Mouse (Mus musculus): ENCODE data around the gene Mup4. TPM values are rescaled to one million over a fixed set of nuclear protein-coding genes. Genes with fewer than 3 reads are reported as not detected.
"Not testable (repeated sequence)": the region's sequence is repeated elsewhere in the genome, so short reads cannot be mapped to it uniquely, and the experiment has no call there.

Mup4 gene
- total RNA-seq (2021) = not detected
- long read RNA-seq, experiment 1 = 0 reads
- long read RNA-seq, experiment 2 = 0 reads

GRCm38 (mm10) chr4:59960610-59961009 is at the start of gene Mup4:
TSS of gene Mup4 (minus strand) at chr4:59960710.
- no peak for DNase-seq (ENCODE audit: low spot score)

DNA sequence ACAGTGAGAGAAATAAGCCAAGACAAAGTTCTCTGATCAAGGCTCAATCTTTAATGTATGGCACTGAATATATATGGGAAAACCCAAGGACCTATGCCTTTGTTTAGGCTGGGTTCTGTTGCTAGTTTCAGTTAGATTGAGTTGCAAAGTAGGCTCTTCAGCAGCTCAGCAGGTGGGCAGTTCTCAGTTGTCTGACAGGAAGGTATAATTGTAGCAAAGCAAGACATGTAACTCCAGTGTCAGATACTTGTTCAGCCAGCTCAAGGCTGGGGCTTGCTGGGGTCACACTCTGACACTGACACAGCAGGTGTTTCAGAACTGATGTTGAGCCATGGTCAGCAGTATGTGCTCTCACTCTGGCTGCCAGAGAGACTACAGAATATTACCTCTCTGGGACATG is 37.4 kb upstream of the Mup4 start:
- not testable (repeated sequence) for DNase-seq (ENCODE audit: low spot score)

GRCm38 (mm10) chr4:59963405-59964344 is 3.2 kb upstream of the Mup4 start, which contains the start of gene Mup6:
TSS of gene Mup6 (plus strand) at chr4:59964294.
- DNase-seq (ENCODE audit: low spot score) = no peak

DNA sequence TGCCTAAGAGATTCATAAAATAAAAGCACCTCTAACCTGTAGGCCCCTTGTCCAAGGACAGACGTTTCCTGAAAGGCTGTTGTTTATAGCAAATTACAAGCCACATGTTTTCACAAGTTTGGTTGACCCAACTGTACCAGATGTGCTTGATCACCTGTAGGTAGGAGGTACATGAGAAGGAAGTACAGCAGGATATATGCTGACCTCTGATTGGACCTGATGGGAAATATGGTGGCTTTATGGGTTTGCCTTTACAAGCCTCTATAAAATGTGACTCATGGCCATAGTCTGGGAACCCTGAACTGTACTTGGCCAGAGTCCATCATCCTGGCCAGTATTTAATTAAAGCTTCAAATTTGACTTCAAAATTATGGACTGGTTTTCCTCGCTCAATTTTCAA is 23.0 kb downstream of the Mup4 start:
- DNase-seq (ENCODE audit: low spot score) = no peak

DNA sequence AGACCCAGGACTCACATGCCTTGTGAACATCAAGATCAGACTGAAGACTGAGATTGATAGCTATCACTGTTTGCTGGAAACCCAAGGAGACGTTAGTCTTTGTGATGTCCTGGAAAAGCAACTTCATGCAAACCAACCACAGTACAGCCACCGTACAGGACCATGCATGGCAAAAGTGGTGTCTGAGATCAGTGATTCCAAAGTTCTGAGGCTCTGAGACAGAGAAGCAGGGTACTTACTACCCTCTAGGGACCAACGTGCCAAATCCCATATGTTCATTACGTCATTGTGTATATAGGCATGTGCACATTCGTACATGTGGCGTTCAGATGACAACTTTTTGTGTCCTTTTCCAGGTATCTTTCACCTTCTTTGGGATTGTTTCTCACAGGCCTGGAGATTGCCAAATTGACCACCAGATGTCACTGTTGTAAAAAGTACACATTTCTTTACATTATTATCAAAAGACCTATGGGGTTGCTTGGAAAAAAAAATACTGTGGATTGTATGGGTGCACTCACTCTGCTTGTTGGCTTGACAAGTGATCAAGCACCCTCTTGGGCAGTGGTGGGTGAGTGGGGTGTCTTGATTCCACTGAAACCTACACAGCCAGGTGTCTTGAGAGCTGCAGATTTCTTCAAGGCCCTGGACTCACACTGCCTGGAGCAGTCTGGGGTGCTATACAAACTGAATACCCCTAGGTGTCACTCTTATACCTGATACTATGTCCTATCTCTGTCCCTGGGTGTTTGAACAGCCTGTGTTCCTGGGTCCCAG is 27.8 kb downstream of the Mup4 start:
- DNase-seq (ENCODE audit: low spot score) = no peak

DNA sequence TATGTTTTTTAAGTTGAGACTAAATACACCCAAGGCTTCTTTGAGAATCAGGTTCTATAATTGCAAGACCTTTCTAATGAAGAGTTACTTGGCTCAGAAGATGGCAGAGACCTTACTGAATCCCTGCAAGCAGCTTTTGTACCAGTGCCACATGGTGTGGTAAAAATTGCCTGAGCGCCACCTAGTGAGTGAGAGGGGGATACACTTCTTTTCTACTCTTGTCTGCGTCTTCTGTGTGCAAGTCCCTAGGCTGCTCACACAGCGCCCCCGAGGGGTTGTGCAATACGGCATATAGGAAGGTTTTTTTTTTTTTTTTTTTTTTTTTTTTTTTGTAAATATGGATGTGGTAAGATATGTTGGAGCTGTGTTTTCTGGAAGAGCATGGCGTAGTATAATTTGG is 32.2 kb downstream of the Mup4 start:
- DNase-seq (ENCODE audit: low spot score) = peak; percentile 56

GRCm38 (mm10) chr4:59927666-59928065 is 32.8 kb downstream of the Mup4 start:
- DNase-seq (ENCODE audit: low spot score) = no peak

DNA sequence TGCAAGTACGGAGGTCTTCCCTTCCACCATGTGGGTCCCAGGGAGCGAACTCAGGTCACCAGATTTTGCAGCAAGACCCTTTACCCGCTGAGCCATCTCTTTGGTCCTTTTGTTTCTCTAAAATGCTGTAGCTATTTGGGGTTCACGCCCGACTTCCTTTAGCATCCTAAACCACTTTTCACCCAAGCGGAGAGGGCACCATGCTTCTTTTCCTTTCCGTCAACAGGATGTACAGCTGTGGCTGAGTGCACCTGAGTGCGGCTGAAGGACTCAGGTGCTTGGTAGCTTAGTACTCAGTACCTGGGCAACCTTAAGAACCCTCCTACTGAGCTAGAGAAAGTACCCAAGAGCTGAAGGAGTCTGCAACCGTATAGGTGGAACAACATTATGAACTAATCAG is 35.4 kb downstream of the Mup4 start:
- no peak for DNase-seq (ENCODE audit: low spot score)

DNA sequence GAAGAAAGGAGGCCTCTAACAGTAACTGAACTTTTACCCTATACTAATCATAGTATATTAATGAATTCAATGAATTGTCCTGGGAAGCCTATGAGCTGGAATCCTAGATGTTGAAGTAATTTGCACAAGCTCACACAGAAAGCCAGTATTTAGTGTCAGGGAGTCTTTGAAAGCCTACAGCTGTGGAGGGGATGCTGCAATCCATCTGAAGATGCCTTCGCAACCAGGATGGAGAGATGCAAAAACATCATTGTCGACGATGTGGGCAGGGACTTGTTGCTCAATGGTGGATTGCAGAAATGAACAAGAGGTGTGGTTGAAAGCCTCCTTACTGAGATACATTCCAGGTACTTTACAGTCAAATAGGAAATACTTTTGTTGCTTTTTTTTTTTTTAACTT is 42.5 kb downstream of the Mup4 start:
- no peak for DNase-seq (ENCODE audit: low spot score)

DNA sequence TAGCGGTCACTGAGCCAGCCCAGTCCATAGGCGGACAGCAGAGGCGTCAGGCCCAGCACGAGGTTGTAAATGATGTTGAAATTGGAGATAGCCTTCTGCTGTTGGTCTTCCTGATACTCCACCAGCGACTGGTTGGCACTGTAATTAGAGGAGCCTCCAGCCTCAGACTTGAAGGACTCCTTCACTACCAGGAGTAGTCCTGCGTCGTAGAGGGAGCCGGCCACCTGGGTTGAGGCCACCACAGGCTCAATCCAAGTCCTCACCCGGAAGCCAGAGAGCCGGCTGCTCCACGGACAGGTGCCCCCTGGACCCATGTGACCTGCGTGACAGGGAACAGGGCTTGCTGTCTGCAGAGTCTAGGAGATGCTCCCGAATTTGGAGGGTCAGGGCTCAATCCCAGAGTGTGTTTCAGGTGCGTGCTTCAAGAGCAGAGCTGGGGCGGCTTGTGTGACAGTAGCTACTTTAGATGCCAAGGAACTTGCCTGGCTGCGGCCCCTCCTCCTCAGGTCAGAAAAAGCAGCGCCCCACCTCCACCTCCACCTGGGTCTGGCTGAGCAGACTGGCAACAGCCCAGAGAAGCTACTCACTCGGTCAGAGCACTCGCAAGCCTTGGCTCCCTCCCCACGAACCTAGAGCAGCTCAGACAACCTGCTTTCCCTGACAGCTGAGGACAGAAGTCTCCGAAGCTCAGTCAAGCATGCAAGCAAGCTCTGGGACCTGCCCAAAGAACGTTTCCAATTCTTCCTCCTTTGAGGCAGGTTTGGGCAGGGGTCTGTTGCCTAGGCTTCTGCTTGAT is 45.7 kb downstream of the Mup4 start, which contains the start of gene Slc46a2:
Gene Slc46a2 (minus strand): TSS at position 449 of the 796 bp plus-strand sequence.
- no peak for DNase-seq (ENCODE audit: low spot score)

DNA sequence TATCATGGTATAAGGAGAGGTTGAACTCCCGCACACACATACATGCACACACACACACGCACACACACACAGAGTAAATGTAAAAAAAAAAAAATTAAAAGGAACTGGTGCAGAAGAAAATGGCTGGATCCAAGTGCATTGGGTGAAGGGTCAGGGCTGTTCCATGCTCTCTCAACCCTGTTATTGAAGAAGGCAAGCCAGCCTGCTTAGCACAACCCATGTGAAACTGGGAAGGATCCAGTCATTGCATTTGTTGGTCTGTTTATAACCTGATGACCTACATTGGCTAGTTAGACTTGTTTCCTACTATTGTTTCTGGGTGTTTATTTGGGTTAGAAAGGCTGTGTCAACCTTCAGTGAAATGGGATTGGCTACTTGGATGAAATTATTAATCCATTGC is 51.7 kb downstream of the Mup4 start:
- no peak for DNase-seq (ENCODE audit: low spot score)

DNA sequence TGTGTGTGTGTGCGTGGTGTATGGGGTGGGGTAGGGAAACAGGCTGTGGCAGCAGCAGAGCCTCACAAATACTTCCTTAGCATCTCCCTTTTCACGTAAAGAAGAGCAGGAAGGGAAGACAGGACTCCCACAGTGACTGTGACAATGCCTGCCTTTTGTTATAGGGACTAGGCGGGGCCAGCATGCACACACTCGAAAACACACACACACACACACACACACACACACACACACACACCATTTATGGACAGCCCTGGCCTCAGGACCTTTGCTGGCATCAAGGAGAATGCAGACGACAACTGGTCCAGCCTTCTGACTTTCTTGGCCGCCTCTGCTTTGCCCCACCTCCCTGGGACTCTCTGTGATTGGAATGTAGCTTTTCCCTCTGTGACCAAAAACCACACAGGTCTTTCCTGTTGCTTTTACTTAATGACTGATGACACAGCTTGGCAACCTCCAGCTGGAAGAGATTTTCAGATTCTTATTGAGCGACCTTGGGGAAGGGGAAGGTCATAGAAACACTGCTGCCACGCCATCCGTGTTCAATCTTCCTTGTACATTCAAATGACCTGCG is 52.8 kb downstream of the Mup4 start:
- no peak for DNase-seq (ENCODE audit: low spot score)

- no peak for DNase-seq (ENCODE audit: low spot score)
Observed at GRCm38 (mm10) chr4:59907092-59907491, 53.4 kb downstream of the Mup4 start.

Other genes with a start within 250 kb of the Mup4 start
- 1 to 10 TPM; 2.6 to 3.3 TPM for gene Inip, start 159.1 kb downstream of the Mup4 start, total RNA-seq (2021)
- 1 to 10 TPM; 2.9 to 3.7 TPM for gene Snx30, start 154.9 kb downstream of the Mup4 start, total RNA-seq (2021)
- gene Slc46a2, start 45.7 kb downstream of the Mup4 start, total RNA-seq (2021) = not detected
- gene Mup6, start 3.6 kb upstream of the Mup4 start, total RNA-seq (2021) = not detected
- 1 to 10 TPM in 1 of 2 experiments, not detected in 1; 4.0 TPM for gene Mup7, start 109.8 kb upstream of the Mup4 start, total RNA-seq (2021)
- gene Mup2, start 193.6 kb upstream of the Mup4 start, total RNA-seq (2021) = not detected

All from gastrocnemius, adult 18-20 months (tissue).